Mouse (Mus musculus) thymus, adult 2 months (tissue): ENCODE results near the gene Ktn1.

Experiments used
- CTCF ChIP-seq: fragments of 200-500 bp; IDR thresholded peaks from 2 replicates; pipeline ENCODE4 v1.5.1; 2012; ENCODE audit warnings: mild to moderate bottlenecking, control low read depth, low read length, moderate library complexity, borderline replicate concordance; ENCODE audit not compliant: control insufficient read depth, poor library complexity, insufficient read depth; ENCODE audit errors: extremely low read depth
- POLR2A ChIP-seq: fragments of 200-500 bp; IDR thresholded peaks from 2 replicates; pipeline ENCODE4 v1.6.1; 2012; ENCODE audit warnings: mild to moderate bottlenecking, low read length, control low read depth, moderate library complexity; ENCODE audit not compliant: control insufficient read depth, poor library complexity, insufficient read depth; ENCODE audit errors: extremely low read depth

- TF ChIP-seq POLR2A, result no peak
- no peak for TF ChIP-seq CTCF
Measured at GRCm38 (mm10) chr14:47634846-47635245, 13.4 kb upstream of the Ktn1 start.
